29 mouse cellular contexts compared by ENCODE assay signal in the genomic region with DNA sequence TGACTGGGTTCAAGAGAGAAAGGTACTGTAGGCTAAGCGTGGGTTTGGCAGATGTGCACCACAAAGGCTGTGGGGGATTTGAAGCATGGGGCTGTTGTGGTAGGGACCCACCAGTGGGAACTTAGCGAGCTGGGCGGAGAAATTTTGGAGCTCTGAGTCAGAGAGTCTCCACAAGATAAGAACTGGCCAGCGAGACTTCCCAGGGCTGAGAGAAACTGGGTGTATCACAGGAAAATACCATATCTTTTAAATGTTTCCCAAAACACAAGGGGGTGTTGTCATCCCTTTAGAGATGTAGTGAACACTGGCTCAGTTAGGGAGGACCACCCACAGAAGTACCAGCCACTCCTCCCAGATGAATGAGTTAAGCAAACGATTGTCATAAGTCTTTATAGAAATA.
DNase-seq lines count a peak whose midpoint lies in the region; ATAC-seq and TF ChIP-seq lines count a peak whose summit lies in the region.
"Had no signal": no experiment of that assay in that cellular context is flagged by ENCODE, and none has a peak within 500 bp of the region (broad histone marks: within the 10 kb centered on the region; RNA-seq: fewer than 3 reads in every experiment).

No protein-coding gene starts in this region.

- peaks cover 10% of the 10 kb centered on the region for H3K4me1 ChIP-seq in ES-Bruce4 (ENCODE audit: control insufficient read depth, insufficient read depth, low read length)
- H3K4me1 ChIP-seq in hindbrain, embryonic 13.5 days (replicated peaks): no peaks in the 10 kb centered on the region; the same call in none of the 2 replicates
- H3K4me1 ChIP-seq: hindbrain, embryonic 15.5 days; kidney, embryonic 15.5 days had no signal

- 91% methylated on average over 5 of the region's 5 CpGs for WGBS in hindbrain, embryonic 13.5 days

- H3K27ac ChIP-seq in ES-Bruce4 (ENCODE audit: insufficient read depth, low read length): peak overlapping the region; percentile 83
- H3K27ac ChIP-seq in hindbrain, embryonic 13.5 days: no peak overlapping the region
- H3K27ac ChIP-seq: embryonic facial prominence, embryonic 10.5 days; embryonic facial prominence, embryonic 13.5 days; forebrain, embryonic 10.5 days; forebrain, embryonic 13.5 days; heart, embryonic 10.5 days; heart, embryonic 15.5 days; hindbrain, embryonic 15.5 days; kidney, embryonic 15.5 days had no signal

- H3K9me3 ChIP-seq in ES-Bruce4 (replicated peaks; ENCODE audit: control insufficient read depth, insufficient read depth, low read length, poor library complexity, severe bottlenecking): no peaks in the 10 kb centered on the region
- no peaks in the 10 kb centered on the region for H3K9me3 ChIP-seq in hindbrain, embryonic 13.5 days
- H3K9me3 ChIP-seq: embryonic facial prominence, embryonic 10.5 days; embryonic facial prominence, embryonic 13.5 days; forebrain, embryonic 10.5 days; forebrain, embryonic 13.5 days; heart, embryonic 10.5 days; heart, embryonic 15.5 days; hindbrain, embryonic 15.5 days; kidney, embryonic 15.5 days had no signal

- no peaks in the 10 kb centered on the region for H3K36me3 ChIP-seq in ES-Bruce4 (ENCODE audit: control insufficient read depth, insufficient read depth, low read length, poor library complexity, severe bottlenecking)
- H3K36me3 ChIP-seq in hindbrain, embryonic 13.5 days: no peaks in the 10 kb centered on the region
- H3K36me3 ChIP-seq: embryonic facial prominence, embryonic 10.5 days; embryonic facial prominence, embryonic 13.5 days; forebrain, embryonic 10.5 days; heart, embryonic 10.5 days; heart, embryonic 15.5 days; hindbrain, embryonic 15.5 days; kidney, embryonic 15.5 days had no signal

- H3K4me3 ChIP-seq in ES-Bruce4 (ENCODE audit: low read depth, low read length): peak overlapping the region; percentile 98
- no peak overlapping the region for H3K4me3 ChIP-seq in hindbrain, embryonic 13.5 days
- H3K4me3 ChIP-seq: embryonic facial prominence, embryonic 10.5 days; embryonic facial prominence, embryonic 13.5 days; forebrain, embryonic 10.5 days; forebrain, embryonic 13.5 days; heart, embryonic 10.5 days; heart, embryonic 15.5 days; hindbrain, embryonic 15.5 days; kidney, embryonic 15.5 days had no signal

- H3K4me2 ChIP-seq in hindbrain, embryonic 13.5 days: no peak overlapping the region
- H3K4me2 ChIP-seq: embryonic facial prominence, embryonic 13.5 days; forebrain, embryonic 13.5 days; heart, embryonic 15.5 days; hindbrain, embryonic 15.5 days; kidney, embryonic 15.5 days had no signal

- DNase-seq in heart, adult 9 months (ENCODE audit: low spot score in 2 of 2): peak; percentile 20 to 26
- no peak for DNase-seq in heart, postnatal 4 days
- DNase-seq in 3T3-L1 (ENCODE audit: low read depth, low spot score): peak; percentile 65
- peak; percentile 33 for DNase-seq in MEL-GATA-1-ER (ENCODE audit: extremely low read depth, low read depth)
- no peak for DNase-seq in gastrocnemius, adult 8-10 months (ENCODE audit: low spot score in 2 of 2)
- DNase-seq in spleen, postnatal 14 days (ENCODE audit: low spot score in 2 of 2): no peak
- DNase-seq: adrenal gland, adult 2 months; adrenal gland, postnatal 14 days; cerebellum, adult 11 months; cerebellum, adult 2 months; cerebellum, postnatal 10 days; cerebellum, postnatal 36 days; embryo, embryonic 11 days; gastrocnemius, postnatal 14 days; heart, adult 11 months; kidney, adult 2 months had no signal

- TF ChIP-seq EP300 in ES-Bruce4 (IDR thresholded peaks at IDR 0.05; ENCODE audit: insufficient read depth, low read depth, low read length): no peak

- ATAC-seq in hindbrain, embryonic 13.5 days (ENCODE audit: low FRiP score): no peak
- ATAC-seq: CD4-positive, CD25-positive, alpha-beta regulatory T cell, adult 4 months; forebrain, embryonic 13.5 days; forebrain, embryonic 16.5 days; intestine, postnatal 0 days had no signal

- no peak for TF ChIP-seq POLR2A in ES-Bruce4 (IDR thresholded peaks at IDR 0.05; ENCODE audit: insufficient read depth, low read length)

- TF ChIP-seq CTCF in ES-Bruce4 (IDR thresholded peaks at IDR 0.05; ENCODE audit: low read depth, low read length): no peak

- peak overlapping the region; percentile 69 for H3K9ac ChIP-seq in ES-Bruce4 (ENCODE audit: low read depth, poor library complexity, severe bottlenecking)
- H3K9ac ChIP-seq in hindbrain, embryonic 13.5 days: no peak overlapping the region
- H3K9ac ChIP-seq: embryonic facial prominence, embryonic 13.5 days; forebrain, embryonic 13.5 days; heart, embryonic 15.5 days; hindbrain, embryonic 15.5 days; kidney, embryonic 15.5 days had no signal

- H3K27me3 ChIP-seq in ES-Bruce4 (ENCODE audit: control insufficient read depth, insufficient read depth, low read length, poor library complexity, severe bottlenecking): no peaks in the 10 kb centered on the region
- H3K27me3 ChIP-seq in hindbrain, embryonic 13.5 days: no peaks in the 10 kb centered on the region
- H3K27me3 ChIP-seq: embryonic facial prominence, embryonic 13.5 days; forebrain, embryonic 13.5 days; heart, embryonic 15.5 days; hindbrain, embryonic 15.5 days; kidney, embryonic 15.5 days had no signal

Comparison
In these comparisons a context has a peak if more than half of its experiments do, and no peak if none do; other contexts are left out.
1. DNase-seq: peak in heart, adult 9 months (2 of 2), 3T3-L1 (single experiment) and MEL-GATA-1-ER (single experiment); none in heart, postnatal 4 days (single experiment), gastrocnemius, adult 8-10 months (0 of 2) and spleen, postnatal 14 days (0 of 2).